Mouse (Mus musculus) bone marrow, adult 2 months (tissue): Measurements from ENCODE around the gene Tmem245.

Experiments
- CTCF ChIP-seq: fragments of 200-500 bp; IDR thresholded peaks from 2 replicates; pipeline ENCODE4 v1.5.1; 2011; ENCODE audit warnings: low read length, control low read depth; ENCODE audit not compliant: control insufficient read depth, insufficient read depth
- POLR2A ChIP-seq: fragments of 200-500 bp; IDR thresholded peaks from 2 replicates; pipeline ENCODE4 v1.6.1; 2011; ENCODE audit warnings: low read depth, mild to moderate bottlenecking, control low read depth, low read length, borderline replicate concordance; ENCODE audit not compliant: control insufficient read depth

GRCm38 (mm10) chr4:56944286-56944685 lies 3.0 kb downstream of the Tmem245 start:
- no peak for TF ChIP-seq POLR2A
- no peak for TF ChIP-seq CTCF
